Mouse (Mus musculus) ovary, postnatal 36 days (tissue): ENCODE measurements at regions not wholly inside any gene's neighbourhood (a gene's known extent, or its start where the extent isn't known, plus 50 kb on each side); places are given as distances from the start of the nearest gene placed in this dataset.
A peak's percentile ranks its signal among the peaks of the same experiment; 100 is the strongest.

Experiments used
- DNase-seq: peaks from one replicate; pipeline ENCODE4 v3.0.0; 2022; ENCODE audit warnings: low spot score, mixed read lengths

- DNase-seq = peak; percentile 9
Observed at GRCm38 (mm10) chr13:63627184-63627893, 53.9 kb upstream of the Ptch1 start.

- no peak for DNase-seq
Observed at GRCm38 (mm10) chr13:63627894-63628287, 54.5 kb upstream of the Ptch1 start.

- no peak for DNase-seq
Observed at GRCm38 (mm10) chr13:63631771-63632347, 58.5 kb upstream of the Ptch1 start.

GRCm38 (mm10) chr13:63634294-63634693 lies 60.9 kb upstream of the Ptch1 start:
- no peak for DNase-seq

- no peak for DNase-seq
Observed at GRCm38 (mm10) chr13:63641649-63642226, 68.3 kb upstream of the Ptch1 start.

- DNase-seq = peak; percentile 63
Observed at GRCm38 (mm10) chr13:63642617-63643016, 69.2 kb upstream of the Ptch1 start.

GRCm38 (mm10) chr13:63643394-63643793 lies 70.0 kb upstream of the Ptch1 start:
- no peak for DNase-seq

- DNase-seq = no peak
Observed at GRCm38 (mm10) chr13:63644308-63644707, 70.9 kb upstream of the Ptch1 start.

GRCm38 (mm10) chr13:63649058-63649647 lies 75.8 kb upstream of the Ptch1 start:
- DNase-seq = no peak

- no peak for DNase-seq
Observed at GRCm38 (mm10) chr13:63654514-63654913, 81.1 kb upstream of the Ptch1 start.

GRCm38 (mm10) chr13:63657115-63657514 lies 83.7 kb upstream of the Ptch1 start:
- DNase-seq = no peak

GRCm38 (mm10) chr13:63659412-63659811 lies 86.0 kb upstream of the Ptch1 start:
- no peak for DNase-seq

- no peak for DNase-seq
Observed at GRCm38 (mm10) chr13:63660431-63660830, 87.0 kb upstream of the Ptch1 start.

- no peak for DNase-seq
Observed at GRCm38 (mm10) chr13:63668576-63668975, 95.2 kb upstream of the Ptch1 start.

- no peak for DNase-seq
Observed at GRCm38 (mm10) chr13:63669031-63669430, 95.6 kb upstream of the Ptch1 start.

GRCm38 (mm10) chr13:63672425-63672824 lies 99.0 kb upstream of the Ptch1 start:
- no peak for DNase-seq

- DNase-seq = no peak
Observed at GRCm38 (mm10) chr13:63677696-63678095, 104.3 kb upstream of the Ptch1 start.

- DNase-seq = no peak
Observed at GRCm38 (mm10) chr13:63678265-63679260, 105.2 kb upstream of the Ptch1 start.

- DNase-seq = no peak
Observed at GRCm38 (mm10) chr13:63682341-63682740, 108.9 kb upstream of the Ptch1 start.

GRCm38 (mm10) chr13:63691974-63692373 lies 118.6 kb upstream of the Ptch1 start:
- DNase-seq = no peak

GRCm38 (mm10) chr13:63693636-63694035 lies 120.2 kb upstream of the Ptch1 start:
- DNase-seq = no peak

GRCm38 (mm10) chr13:63696399-63696798 lies 118.6 kb upstream of the Ercc6l2 start:
- no peak for DNase-seq
